Mouse (Mus musculus) cerebellum, adult 8-10 months (tissue): ENCODE results near the gene Fbxl18.

Experiments
- DNase-seq: peaks from one replicate; pipeline ENCODE4 v3.0.0; 2022

Fbxl18 gene

DNA sequence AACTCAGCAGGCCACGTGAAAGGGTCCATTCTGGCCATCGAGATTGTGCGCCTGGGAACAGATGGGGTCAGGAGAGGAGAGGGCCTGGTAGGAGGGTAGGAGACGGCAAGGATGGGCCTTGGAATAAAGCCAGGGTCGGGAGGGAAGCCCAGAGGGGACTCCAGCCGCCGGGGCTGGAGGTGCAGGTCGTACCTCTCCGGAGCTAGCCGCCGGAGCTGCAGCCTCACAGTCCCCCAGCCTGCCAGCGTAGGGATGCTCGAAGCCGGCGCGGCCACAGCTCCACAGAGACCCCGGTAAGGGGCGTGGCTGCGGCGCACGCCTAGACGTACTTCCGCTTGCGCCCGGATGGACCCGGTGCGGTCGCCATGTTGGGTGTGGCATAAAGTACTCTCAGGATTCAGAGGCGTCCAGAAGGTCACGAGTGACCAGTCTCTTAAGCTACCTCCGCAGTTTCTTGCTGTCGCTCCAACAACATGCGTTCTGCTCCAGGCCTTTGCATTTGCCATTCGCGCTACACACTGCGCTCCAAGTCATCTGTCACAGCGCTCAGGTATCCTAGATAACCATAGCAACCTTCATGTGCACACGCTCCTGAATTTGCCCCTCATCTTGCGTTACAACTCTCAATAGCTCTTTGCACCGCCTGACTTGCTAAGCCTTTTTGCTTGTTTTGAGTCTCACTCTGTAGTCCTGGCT lies at the start of gene Fbxl18:
TSS of gene Fbxl18 (minus strand) at position 504 of the 696 bp plus-strand sequence.
- DNase-seq = peak; percentile 89

GRCm38 (mm10) chr5:142940393-142940792 lies 45.2 kb upstream of the Fbxl18 start:
- DNase-seq = no peak

GRCm38 (mm10) chr5:142937956-142938727 lies 42.9 kb upstream of the Fbxl18 start:
- no peak for DNase-seq

DNA sequence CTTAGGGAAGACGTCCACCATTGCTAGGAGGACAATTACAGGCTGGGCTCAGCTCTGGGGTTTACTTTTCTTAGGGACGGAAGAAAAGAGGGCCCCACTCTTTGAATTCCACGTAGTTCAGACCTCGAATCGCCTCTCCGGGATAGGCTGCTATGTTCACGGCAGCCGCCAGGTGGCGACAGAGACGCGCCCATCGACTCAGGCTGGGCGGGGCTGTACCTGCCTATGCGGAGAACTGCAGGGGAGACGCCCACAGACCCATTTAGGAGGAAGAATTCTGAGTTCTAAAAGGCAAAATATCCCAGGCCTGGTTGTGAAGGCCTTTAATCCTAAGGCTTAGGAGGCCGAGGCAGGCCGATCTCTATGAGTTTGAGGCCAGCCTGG lies 41.1 kb upstream of the Fbxl18 start:
- DNase-seq = peak; percentile 85

DNA sequence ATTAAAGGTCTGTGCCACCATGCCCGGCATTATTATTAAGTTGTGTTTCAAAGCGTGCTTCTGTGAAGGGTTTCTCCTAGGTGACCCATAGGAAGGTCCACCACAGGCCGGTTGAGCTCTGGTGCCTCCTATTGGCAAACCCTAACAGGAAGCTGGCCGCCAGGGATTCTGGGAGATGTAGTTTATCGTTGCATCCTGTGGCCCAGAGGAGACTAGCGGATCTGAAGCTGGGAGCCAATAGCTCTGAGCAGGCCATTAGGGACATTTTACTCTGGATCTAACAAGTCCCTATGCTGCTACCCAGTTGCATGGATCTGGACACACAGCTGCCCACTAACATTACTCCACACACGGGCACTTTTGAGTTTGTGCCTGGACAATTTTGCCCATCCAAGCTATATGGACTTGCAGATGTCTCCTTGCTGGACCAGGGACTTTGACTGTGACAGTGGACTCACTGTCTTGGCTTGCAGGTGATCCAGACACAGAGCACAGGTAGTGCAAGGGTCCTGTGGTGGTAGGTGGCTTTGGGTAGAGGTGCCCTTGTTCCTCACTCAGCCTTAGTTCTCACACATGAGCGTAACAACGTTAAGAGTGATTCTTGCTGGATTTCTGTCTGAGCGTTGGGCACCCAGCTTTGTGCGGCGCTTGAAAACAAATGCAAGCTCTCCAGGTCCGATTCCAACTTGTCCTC lies 40.6 kb upstream of the Fbxl18 start:
- peak; percentile 82 for DNase-seq

GRCm38 (mm10) chr5:142932731-142933130 lies 37.5 kb upstream of the Fbxl18 start:
- no peak for DNase-seq

- peak; percentile 85 for DNase-seq
Measured at GRCm38 (mm10) chr5:142932084-142932685, 37.0 kb upstream of the Fbxl18 start.

- no peak for DNase-seq
Measured at GRCm38 (mm10) chr5:142931241-142931745, 36.1 kb upstream of the Fbxl18 start.

GRCm38 (mm10) chr5:142929400-142929752 lies 34.2 kb upstream of the Fbxl18 start:
- DNase-seq = no peak

DNA sequence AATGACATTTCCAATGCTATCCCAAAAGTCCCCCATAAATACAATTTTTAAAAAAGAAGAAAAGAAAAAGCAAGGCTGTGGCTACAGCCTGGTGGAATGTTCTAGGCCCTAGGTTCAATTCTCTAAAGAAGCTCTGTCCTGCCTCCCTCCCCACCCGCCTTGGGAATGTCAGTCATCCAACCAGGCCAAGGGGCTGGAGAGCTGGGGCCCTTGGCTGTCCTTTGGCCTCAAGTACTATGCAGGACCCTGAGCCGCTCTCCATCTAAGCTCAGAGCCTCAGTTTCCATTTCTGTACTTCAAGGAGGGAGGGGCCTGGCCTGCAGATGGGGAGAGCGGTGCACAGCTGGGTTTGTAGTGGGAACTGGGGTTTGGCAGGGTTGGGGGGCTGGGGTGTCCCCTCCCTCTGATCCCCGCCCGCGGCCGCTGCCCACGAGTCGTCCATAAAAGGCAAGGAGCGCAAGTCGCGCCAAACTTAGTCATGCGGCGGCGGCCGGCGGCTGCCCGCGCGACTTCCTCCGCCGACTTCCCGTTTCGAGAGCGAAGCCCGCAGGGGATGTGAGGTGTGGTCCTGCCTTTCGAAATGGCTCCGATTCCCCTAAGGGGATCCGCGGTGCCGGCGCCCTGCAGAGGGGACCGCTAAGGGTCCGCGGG lies 33.7 kb upstream of the Fbxl18 start:
- DNase-seq = no peak

- DNase-seq = no peak
Measured at GRCm38 (mm10) chr5:142927341-142927930, 32.2 kb upstream of the Fbxl18 start.

DNA sequence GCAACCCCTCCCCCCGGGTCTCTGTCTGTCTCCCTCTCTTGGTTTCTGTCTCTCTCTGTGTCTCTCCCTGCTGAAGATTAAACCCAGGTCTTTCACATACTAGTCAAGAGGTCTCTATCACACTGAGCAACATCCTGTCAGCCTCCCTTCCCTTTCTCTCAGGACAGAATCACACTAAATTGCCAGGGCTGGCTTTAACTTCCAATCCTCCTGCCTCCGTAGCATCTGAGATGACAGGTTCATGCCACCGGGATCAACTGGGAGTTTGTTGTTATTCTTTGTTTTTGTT lies 31.7 kb upstream of the Fbxl18 start:
- DNase-seq = no peak

GRCm38 (mm10) chr5:142926204-142926939 lies 31.2 kb upstream of the Fbxl18 start:
- DNase-seq = no peak

GRCm38 (mm10) chr5:142924336-142924959 lies 29.2 kb upstream of the Fbxl18 start:
- no peak for DNase-seq

DNA sequence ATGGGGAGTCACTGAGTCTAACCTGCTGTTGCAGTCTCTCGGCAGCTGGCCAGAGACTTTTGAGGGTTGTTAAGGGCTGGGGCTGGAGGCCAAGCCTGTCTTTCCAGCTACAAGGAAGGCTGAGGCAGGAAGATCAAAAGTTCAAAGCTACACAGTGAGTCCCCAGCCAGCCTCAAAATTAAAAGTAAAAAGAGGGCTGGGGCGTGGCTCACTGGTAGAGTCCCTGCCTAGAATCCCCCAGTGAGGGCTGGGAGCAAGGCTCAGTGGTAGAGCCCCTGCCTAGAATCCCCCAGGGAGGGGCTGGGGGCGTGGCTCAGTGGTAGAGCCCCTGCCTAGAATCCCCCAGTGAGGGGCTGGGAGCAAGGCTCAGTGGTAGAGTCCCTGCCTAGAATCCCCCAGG lies 28.6 kb upstream of the Fbxl18 start:
- DNase-seq = no peak

- DNase-seq = no peak
Measured at GRCm38 (mm10) chr5:142922251-142922650, 27.0 kb upstream of the Fbxl18 start.

- no peak for DNase-seq
Measured at GRCm38 (mm10) chr5:142921074-142921459, 25.8 kb upstream of the Fbxl18 start.

- DNase-seq = no peak
Measured at GRCm38 (mm10) chr5:142920311-142921073, 25.3 kb upstream of the Fbxl18 start.

DNA sequence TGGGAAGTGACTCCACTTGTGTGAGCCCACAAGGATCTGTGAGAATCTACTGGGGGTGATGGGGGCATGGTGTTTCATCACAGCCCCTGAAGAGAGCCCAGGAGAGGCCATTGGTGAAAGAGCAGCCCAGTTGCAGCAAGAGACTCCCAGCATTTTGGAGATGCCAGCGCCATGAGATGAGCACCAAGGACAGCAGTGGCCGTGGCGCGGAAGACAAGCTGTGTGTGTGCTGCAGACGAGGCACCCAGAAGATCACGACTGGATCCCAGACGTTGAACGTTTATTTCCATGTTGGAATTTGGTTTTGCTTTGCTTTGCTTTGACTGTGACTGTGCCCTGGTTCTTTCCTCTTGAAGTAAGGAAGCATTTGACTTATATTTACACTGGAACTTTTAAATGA lies 22.2 kb upstream of the Fbxl18 start:
- DNase-seq = no peak

DNA sequence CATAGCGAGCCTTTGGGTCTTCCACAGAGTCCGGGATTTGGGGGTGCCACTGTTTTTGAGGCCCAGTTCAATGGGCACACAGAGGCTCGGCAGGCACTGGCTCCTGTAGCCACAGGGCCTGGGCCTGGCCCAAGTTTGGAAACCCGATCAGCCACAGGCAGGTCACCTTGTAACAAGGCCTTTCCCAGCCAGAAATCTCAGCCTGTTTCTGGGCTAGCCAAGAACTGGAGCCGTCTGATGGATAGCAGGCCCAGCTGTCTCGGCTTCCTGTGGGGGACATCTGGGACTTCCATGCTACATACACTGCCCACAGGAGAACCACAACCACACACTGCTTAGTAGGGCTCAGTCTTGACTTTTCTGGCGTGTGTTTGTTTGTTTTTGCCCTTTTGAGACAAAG lies 21.4 kb upstream of the Fbxl18 start:
- DNase-seq = no peak

GRCm38 (mm10) chr5:142915231-142915630 lies 20.0 kb upstream of the Fbxl18 start:
- DNase-seq = no peak
